Mouse (Mus musculus) ES-Bruce4 (cell line): ENCODE measurements around the gene Trim5. TPM values are rescaled to one million over a fixed set of nuclear protein-coding genes. Genes with fewer than 3 reads are reported as not detected.

ENCODE experiments used
- H3K27ac ChIP-seq: 2 replicates; pipeline ENCODE4 v1.5.1; 2012; ENCODE audit warnings: low read length, inconsistent platforms; ENCODE audit not compliant: insufficient read depth
- H3K27me3 ChIP-seq: 2 replicates; pipeline ENCODE4 v1.6.1; 2012; ENCODE audit warnings: mild to moderate bottlenecking, low read length, inconsistent platforms; ENCODE audit not compliant: control insufficient read depth, poor library complexity, insufficient read depth, severe bottlenecking
- H3K36me3 ChIP-seq: 2 replicates; pipeline ENCODE4 v1.6.1; 2012; ENCODE audit warnings: inconsistent platforms, mild to moderate bottlenecking, low read length, moderate library complexity; ENCODE audit not compliant: control insufficient read depth, poor library complexity, insufficient read depth, severe bottlenecking
- H3K4me1 ChIP-seq: one replicate; pipeline ENCODE4 v1.8.1; 2011; ENCODE audit warnings: low read length; ENCODE audit not compliant: control insufficient read depth, insufficient read depth
- H3K4me3 ChIP-seq: 2 replicates; pipeline ENCODE4 v1.5.1; 2011; ENCODE audit warnings: low read depth, mild to moderate bottlenecking, low read length
- H3K9ac ChIP-seq: 2 replicates; pipeline ENCODE4 v1.6.1; 2012; ENCODE audit warnings: low read depth, mild to moderate bottlenecking, inconsistent platforms; ENCODE audit not compliant: poor library complexity, severe bottlenecking
- H3K9me3 ChIP-seq: replicated peaks from 2 replicates; pipeline ENCODE4 v1.6.1; 2012; ENCODE audit warnings: mild to moderate bottlenecking, low read length, inconsistent platforms; ENCODE audit not compliant: control insufficient read depth, poor library complexity, insufficient read depth, severe bottlenecking
- CTCF ChIP-seq: IDR thresholded peaks from one replicate; pipeline ENCODE4 v1.8.1; 2011; ENCODE audit warnings: low read depth, low read length
- EP300 ChIP-seq: IDR thresholded peaks from 2 replicates; pipeline ENCODE4 v1.6.1; 2011; ENCODE audit warnings: low read depth, low read length; ENCODE audit not compliant: insufficient read depth
- POLR2A ChIP-seq: IDR thresholded peaks from one replicate; pipeline ENCODE4 v1.8.1; 2011; ENCODE audit warnings: low read length; ENCODE audit not compliant: insufficient read depth
- polyA plus RNA-seq: library from polyadenylated mRNA; stranded (reverse); fragments of >200 nt; gene quantifications from 2 replicates; pipeline ENCODE4 v1.2.4, GENCODE M21; 2011; ENCODE audit warnings: low read depth; ENCODE audit not compliant: missing spikeins, insufficient read depth, insufficient read length

The Trim5 gene
- polyA plus RNA-seq, 1 experiment = 2.5 TPM

GRCm38 (mm10) chr7:104243616-104244015 is 44.3 kb downstream of the Trim5 start:
- Histone ChIP-seq H3K36me3 (no peaks in the 10 kb centered on the region), H3K4me1 (no peaks in the 10 kb centered on the region), H3K9ac (no peak overlapping the region), H3K27ac (peak overlapping the region; percentile 100), H3K9me3 (no peaks in the 10 kb centered on the region), H3K4me3 (no peak overlapping the region), H3K27me3 (no peaks in the 10 kb centered on the region)
- TF ChIP-seq EP300 (no peak), POLR2A (no peak), CTCF (no peak)

GRCm38 (mm10) chr7:104240857-104241256 is 47.0 kb downstream of the Trim5 start:
- Histone ChIP-seq H3K9me3 (no peaks in the 10 kb centered on the region), H3K27me3 (no peaks in the 10 kb centered on the region), H3K9ac (no peak overlapping the region), H3K4me1 (no peaks in the 10 kb centered on the region), H3K27ac (no peak overlapping the region), H3K4me3 (no peak overlapping the region), H3K36me3 (no peaks in the 10 kb centered on the region; the same call in 1 of the 2 replicates)
- no peak for TF ChIP-seq POLR2A

GRCm38 (mm10) chr7:104231203-104231602 is 56.7 kb downstream of the Trim5 start:
- no peak overlapping the region for H3K9ac ChIP-seq
- TF ChIP-seq EP300 (no peak), CTCF (peak; percentile 71)

GRCm38 (mm10) chr7:104218701-104219569 is 69.0 kb downstream of the Trim5 start, which contains the start of gene Trim6:
TSS of gene Trim6 (plus strand) at chr7:104218793.
- Histone ChIP-seq H3K9ac (peak within 1 kb of the TSS; percentile 75), H3K4me1 (peaks cover 2% of the 10 kb centered on the region), H3K4me3 (peak within 1 kb of the TSS; percentile 94), H3K9me3 (no peaks in the 10 kb centered on the region), H3K36me3 (peaks cover 13% of the 10 kb centered on the region), H3K27me3 (no peaks in the 10 kb centered on the region), H3K27ac (peak within 1 kb of the TSS; percentile 97)
- TF ChIP-seq CTCF (no peak), POLR2A (peak; percentile 97), EP300 (peak; percentile 85)

More at GRCm38 (mm10) chr7:104231203-104231602, 56.7 kb downstream of the Trim5 start:
- no peak overlapping the region for H3K4me3 ChIP-seq
- H3K27me3 ChIP-seq = no peaks in the 10 kb centered on the region
- H3K4me1 ChIP-seq = no peaks in the 10 kb centered on the region
- no peak overlapping the region for H3K27ac ChIP-seq
- peaks cover 68% of the 10 kb centered on the region for H3K36me3 ChIP-seq
- no peaks in the 10 kb centered on the region for H3K9me3 ChIP-seq

GRCm38 (mm10) chr7:104217881-104218280 is 70.0 kb downstream of the Trim5 start:
- H3K4me3 ChIP-seq = no peak overlapping the region
- TF ChIP-seq CTCF (no peak), POLR2A (no peak), EP300 (peak; percentile 59; the same call in 1 of the 2 replicates)
- H3K4me1 ChIP-seq = peaks cover 2% of the 10 kb centered on the region
- no peaks in the 10 kb centered on the region for H3K27me3 ChIP-seq
- peak overlapping the region; percentile 94 for H3K27ac ChIP-seq
- peaks cover 10% of the 10 kb centered on the region for H3K36me3 ChIP-seq
- no peaks in the 10 kb centered on the region for H3K9me3 ChIP-seq
- H3K9ac ChIP-seq = no peak overlapping the region

- no peaks in the 10 kb centered on the region for H3K9me3 ChIP-seq
- peaks cover 2% of the 10 kb centered on the region for H3K36me3 ChIP-seq
- no peak overlapping the region for H3K9ac ChIP-seq
- peak overlapping the region; percentile 49 for H3K27ac ChIP-seq
- peaks cover 4% of the 10 kb centered on the region for H3K4me1 ChIP-seq
- TF ChIP-seq EP300 (no peak), CTCF (no peak), POLR2A (no peak)
- no peak overlapping the region for H3K4me3 ChIP-seq
- H3K27me3 ChIP-seq = no peaks in the 10 kb centered on the region
Observed at GRCm38 (mm10) chr7:104216011-104216535, 71.8 kb downstream of the Trim5 start.

Other genes starting within 250 kb of the Trim5 start
- gene Olfr642, start 235.4 kb downstream of the Trim5 start, polyA plus RNA-seq = 0.14 TPM in 1 of 2 replicates, not detected in the other
- not detected in 2 replicates for gene 4930516K23Rik, start 226.6 kb downstream of the Trim5 start, polyA plus RNA-seq
- not detected in 2 replicates for gene Olfr644, start 216.2 kb downstream of the Trim5 start, polyA plus RNA-seq
- gene Olfr645, start 202.6 kb downstream of the Trim5 start, polyA plus RNA-seq = not detected in 2 replicates
- not detected in 2 replicates for gene Olfr646, start 183.2 kb downstream of the Trim5 start, polyA plus RNA-seq
- gene Ubqln5, start 158.3 kb downstream of the Trim5 start, polyA plus RNA-seq = not detected in 2 replicates
- not detected in 2 replicates for gene Olfr643, start 150.7 kb downstream of the Trim5 start, polyA plus RNA-seq
- not detected in 2 replicates for gene Ubqln3, start 144.8 kb downstream of the Trim5 start, polyA plus RNA-seq
- gene Ubqlnl, start 137.5 kb downstream of the Trim5 start, polyA plus RNA-seq = not detected in 2 replicates
- gene Olfm5, start 123.3 kb downstream of the Trim5 start, polyA plus RNA-seq = not detected in 2 replicates
- not detected in 2 replicates for gene Olfr648, start 104.7 kb downstream of the Trim5 start, polyA plus RNA-seq
- not detected in 2 replicates for gene Olfr649, start 92.1 kb downstream of the Trim5 start, polyA plus RNA-seq
- gene Trim6, start 69.3 kb downstream of the Trim5 start, polyA plus RNA-seq = 119 and 128 TPM in 2 replicates
- gene Trim34a, start 43.6 kb downstream of the Trim5 start, polyA plus RNA-seq = 10.6 and 11.6 TPM in 2 replicates
- 25.3 and 26.2 TPM in 2 replicates for gene Trim12a, start 27.4 kb upstream of the Trim5 start, polyA plus RNA-seq
- not detected in 2 replicates for gene Trim34b, start 41.4 kb upstream of the Trim5 start, polyA plus RNA-seq
- 16.0 and 16.3 TPM in 2 replicates for gene Trim12c, start 65.3 kb upstream of the Trim5 start, polyA plus RNA-seq
- gene Trim30b, start 81.8 kb upstream of the Trim5 start, polyA plus RNA-seq = not detected in 2 replicates
- not detected in 2 replicates for gene Trim30c, start 112.7 kb upstream of the Trim5 start, polyA plus RNA-seq
- gene Trim30a, start 177.1 kb upstream of the Trim5 start, polyA plus RNA-seq = 1.3 and 1.4 TPM in 2 replicates
- 0.58 and 0.60 TPM in 2 replicates for gene Trim30d, start 219.8 kb upstream of the Trim5 start, polyA plus RNA-seq